ENCODE assay signal across 13 mouse cellular contexts in genomic region chr5:65407989-65408388, GRCm38 (mm10). TPM values are rescaled to one million over a fixed set of nuclear protein-coding genes. Genes with fewer than 3 reads are reported as not detected.
DNase-seq lines count a peak whose midpoint lies in the region; ATAC-seq and TF ChIP-seq lines count a peak whose summit lies in the region.
"Had no signal": no experiment of that assay in that cellular context is flagged by ENCODE, and none has a peak within 500 bp of the region (broad histone marks: within the 10 kb centered on the region; RNA-seq: fewer than 3 reads in every experiment).

No protein-coding gene starts in this region.

- H3K4me3 ChIP-seq in heart, embryonic 14.5 days (ENCODE audit: control insufficient read depth in 1 of 2, insufficient read depth in 1 of 2, low read depth in 1 of 2, low read length in 2 of 2), result no peak overlapping the region
- H3K4me3 ChIP-seq in hindbrain, embryonic 13.5 days, result no peak overlapping the region
- no peak overlapping the region for H3K4me3 ChIP-seq in olfactory bulb, adult 2 months (ENCODE audit: insufficient read depth, low read depth, low read length)
- H3K4me3 ChIP-seq: stomach, embryonic 15.5 days had no signal

- WGBS in heart, embryonic 14.5 days, result 57% methylated on average over 12 of the region's 12 CpGs
- 35% methylated on average over 12 of the region's 12 CpGs for WGBS in hindbrain, embryonic 13.5 days
- WGBS in olfactory bulb, adult 2 months, result 25% methylated on average over 12 of the region's 12 CpGs

- TF ChIP-seq POLR2A in olfactory bulb, adult 2 months (IDR thresholded peaks at IDR 0.05; ENCODE audit: insufficient read depth, low read depth, low read length), result no peak

- DNase-seq in heart, adult 18-20 months, result no peak
- DNase-seq in embryo, embryonic 10.5 days (ENCODE audit: low spot score), result peak; percentile 36
- DNase-seq in thymus, postnatal 25 days, result no peak
- no peak for DNase-seq in kidney, adult 18-20 months
- DNase-seq: cerebellum, adult 9-10 months; gastrocnemius, postnatal 10 days had no signal

- TF ChIP-seq CTCF in olfactory bulb, adult 2 months (IDR thresholded peaks at IDR 0.05; ENCODE audit: insufficient read depth, low read depth, low read length), result no peak

- H3K27me3 ChIP-seq in heart, embryonic 14.5 days (ENCODE audit: control insufficient read depth, insufficient read depth, low read length), result no peaks in the 10 kb centered on the region
- no peaks in the 10 kb centered on the region for H3K27me3 ChIP-seq in hindbrain, embryonic 13.5 days
- H3K27me3 ChIP-seq: stomach, embryonic 15.5 days had no signal

- no peak overlapping the region for H3K4me2 ChIP-seq in heart, embryonic 14.5 days (ENCODE audit: low read length)
- H3K4me2 ChIP-seq in hindbrain, embryonic 13.5 days, result no peak overlapping the region
- H3K4me2 ChIP-seq: stomach, embryonic 15.5 days had no signal

- no peaks in the 10 kb centered on the region for H3K9me3 ChIP-seq in heart, embryonic 14.5 days (ENCODE audit: control insufficient read depth, low read length)
- no peaks in the 10 kb centered on the region for H3K9me3 ChIP-seq in hindbrain, embryonic 13.5 days
- H3K9me3 ChIP-seq: stomach, embryonic 15.5 days had no signal

- no peak overlapping the region for H3K9ac ChIP-seq in heart, embryonic 14.5 days (ENCODE audit: low read length)
- H3K9ac ChIP-seq in hindbrain, embryonic 13.5 days, result no peak overlapping the region
- H3K9ac ChIP-seq: stomach, embryonic 15.5 days had no signal

- H3K27ac ChIP-seq in heart, embryonic 14.5 days (replicated peaks in 1 of 2; ENCODE audit: control insufficient read depth in 1 of 2, insufficient read depth in 1 of 2, low read depth in 2 of 2, low read length in 2 of 2), result peak overlapping the region; percentile 1 to 17; a peak in 1 of 4 replicates
- peak overlapping the region; percentile 72 for H3K27ac ChIP-seq in hindbrain, embryonic 13.5 days
- H3K27ac ChIP-seq in olfactory bulb, adult 2 months (ENCODE audit: insufficient read depth, low read depth, low read length), result peak overlapping the region; percentile 61
- H3K27ac ChIP-seq: stomach, embryonic 15.5 days had no signal

- peaks cover 78% of the 10 kb centered on the region for H3K36me3 ChIP-seq in heart, embryonic 14.5 days (ENCODE audit: control insufficient read depth, insufficient read depth, low read length)
- H3K36me3 ChIP-seq in hindbrain, embryonic 13.5 days, result peaks cover 71% of the 10 kb centered on the region

- no peak for ATAC-seq in heart, embryonic 14.5 days (ENCODE audit: insufficient number of reproducible peaks, insufficient read depth, low FRiP score, low read depth)
- no peak for ATAC-seq in hindbrain, embryonic 13.5 days (ENCODE audit: low FRiP score)
- ATAC-seq: CD4-positive, CD25-positive, alpha-beta regulatory T cell, adult 4 months had no signal

- H3K4me1 ChIP-seq in heart, embryonic 14.5 days (ENCODE audit: control insufficient read depth in 2 of 2, insufficient read depth in 2 of 2, low read length in 2 of 2), result peaks cover 0 to 3% of the 10 kb centered on the region in 2 experiments; a peak in 1 of 4 replicates
- H3K4me1 ChIP-seq in hindbrain, embryonic 13.5 days (replicated peaks), result peaks cover 6% of the 10 kb centered on the region; the same call in 1 of the 2 replicates
- H3K4me1 ChIP-seq in olfactory bulb, adult 2 months (ENCODE audit: control insufficient read depth, insufficient read depth, low read length), result peaks cover 5% of the 10 kb centered on the region; the same call in 1 of the 2 replicates
- H3K4me1 ChIP-seq: stomach, embryonic 15.5 days had no signal

RNA-seq across cellular contexts. Expression of gene Lias, which starts 16.7 kb away (rescaled TPM):
- 58.5 and 60.3 TPM in 2 replicates for polyA plus RNA-seq in heart, embryonic 14.5 days (2014; fragmentation: Nextera tagmentation; extraction: Ambion mirVana)
- total RNA-seq in heart, adult 18-20 months (2021), result 10 to 100 TPM; 54.8 to 76.9 TPM
- polyA plus RNA-seq in hindbrain, embryonic 13.5 days (2015; fragmentation: Nextera tagmentation; extraction: Ambion mirVana), result 60.9 and 61.6 TPM in 2 replicates
- not detected in 2 replicates for polyA plus RNA-seq in olfactory bulb, adult 2 months (2012; ENCODE audit: insufficient read depth, insufficient read length, low replicate concordance, missing spikeins)

RNA-seq across cellular contexts. Expression of gene Rpl9, which starts 16.7 kb away (rescaled TPM):
- polyA plus RNA-seq in heart, embryonic 14.5 days (2014; fragmentation: Nextera tagmentation; extraction: Ambion mirVana), result 681 and 773 TPM in 2 replicates
- total RNA-seq in heart, adult 18-20 months (2021), result 1,000 to 10,000 TPM in 1 of 2 experiments, 100 to 1,000 TPM in 1; 684 to 1,088 TPM
- polyA plus RNA-seq in hindbrain, embryonic 13.5 days (2015; fragmentation: Nextera tagmentation; extraction: Ambion mirVana), result 660 and 683 TPM in 2 replicates
- not detected in 2 replicates for polyA plus RNA-seq in olfactory bulb, adult 2 months (2012; ENCODE audit: insufficient read depth, insufficient read length, low replicate concordance, missing spikeins)

RNA-seq across cellular contexts. Expression of gene Ugdh, which starts 27.8 kb away (rescaled TPM):
- 48.7 and 59.8 TPM in 2 replicates for polyA plus RNA-seq in heart, embryonic 14.5 days (2014; fragmentation: Nextera tagmentation; extraction: Ambion mirVana)
- 10 to 100 TPM; 14.2 to 22.1 TPM for total RNA-seq in heart, adult 18-20 months (2021)
- polyA plus RNA-seq in hindbrain, embryonic 13.5 days (2015; fragmentation: Nextera tagmentation; extraction: Ambion mirVana), result 48.3 and 51.1 TPM in 2 replicates
- polyA plus RNA-seq in olfactory bulb, adult 2 months (2012; ENCODE audit: insufficient read depth, insufficient read length, low replicate concordance, missing spikeins), result not detected in 2 replicates

RNA-seq across cellular contexts. Expression of gene Klb, which starts 59.9 kb away (rescaled TPM):
- polyA plus RNA-seq in heart, embryonic 14.5 days (2014; fragmentation: Nextera tagmentation; extraction: Ambion mirVana), result 0.05 TPM in 1 of 2 replicates, not detected in the other
- 1 to 10 TPM in 1 of 2 experiments, under 1 TPM in 1; 0.22 to 1.7 TPM for total RNA-seq in heart, adult 18-20 months (2021)
- 0.09 TPM in 1 of 2 replicates, not detected in the other for polyA plus RNA-seq in hindbrain, embryonic 13.5 days (2015; fragmentation: Nextera tagmentation; extraction: Ambion mirVana)
- not detected in 2 replicates for polyA plus RNA-seq in olfactory bulb, adult 2 months (2012; ENCODE audit: insufficient read depth, insufficient read length, low replicate concordance, missing spikeins)
- total RNA-seq: megakaryocyte progenitor cell, adult 5-6 weeks had no signal
- polyA plus RNA-seq: CD4-positive, CD25-positive, alpha-beta regulatory T cell, adult 4 months; kidney, embryonic 14.5 days had no signal

Comparison
In these comparisons a context has a peak if more than half of its experiments do, and no peak if none do; other contexts are left out.
1. H3K27ac ChIP-seq: peak in every context shown above with its lines; median percentile 72 in hindbrain, embryonic 13.5 days; 61 in olfactory bulb, adult 2 months; 9 in heart, embryonic 14.5 days.